Mouse (Mus musculus) liver, embryonic 13.5 days (tissue): ENCODE results near the gene Amd1. TPM values are rescaled to one million over a fixed set of nuclear protein-coding genes. Genes with fewer than 3 reads are reported as not detected.

Experiments used
- ATAC-seq: fragments of 200-750 bp; cut with Nextera tagmentation; 2 replicates; pipeline ENCODE4 v1.8.0; 2017; ENCODE audit warnings: low read depth, mild to moderate bottlenecking, moderate number of reproducible peaks, moderate library complexity
- DNase-seq: peaks from one replicate; pipeline ENCODE4 v3.0.0; 2022
- H3K27ac ChIP-seq: fragments of 300-500 bp; sonication (generic); 2 replicates; pipeline ENCODE4 v1.5.1; 2015; ENCODE audit warnings: moderate library complexity, mild to moderate bottlenecking, inconsistent platforms
- H3K27me3 ChIP-seq: fragments of 300-500 bp; sonication (generic); 2 replicates; pipeline ENCODE4 v1.6.1; 2015; ENCODE audit warnings: mild to moderate bottlenecking, inconsistent platforms
- H3K36me3 ChIP-seq: fragments of 300-500 bp; sonication (generic); 2 replicates; pipeline ENCODE4 v1.6.1; 2015; ENCODE audit warnings: mild to moderate bottlenecking, inconsistent platforms
- H3K4me1 ChIP-seq: fragments of 300-500 bp; sonication (generic); replicated peaks from 2 replicates; pipeline ENCODE4 v1.6.1; 2015; ENCODE audit warnings: inconsistent platforms
- H3K4me2 ChIP-seq: fragments of 300-500 bp; sonication (generic); 2 replicates; pipeline ENCODE4 v1.6.1; 2015; ENCODE audit warnings: inconsistent platforms, mild to moderate bottlenecking, moderate library complexity
- H3K4me3 ChIP-seq: fragments of 300-500 bp; sonication (generic); replicated peaks from 2 replicates; pipeline ENCODE4 v1.5.1; 2015; ENCODE audit warnings: mild to moderate bottlenecking, inconsistent platforms
- H3K9ac ChIP-seq: fragments of 300-500 bp; sonication (generic); 2 replicates; pipeline ENCODE4 v1.6.1; 2015; ENCODE audit warnings: mild to moderate bottlenecking, inconsistent platforms
- H3K9me3 ChIP-seq: fragments of 300-500 bp; sonication (generic); replicated peaks from 2 replicates; pipeline ENCODE4 v1.6.1; 2016; ENCODE audit warnings: inconsistent platforms
- WGBS: fragments of 180-500 bp; shearing (Covaris S2); methylation state at CpG from one replicate; pipeline ENCODE4 v1.1.7; 2015; ENCODE audit not compliant: insufficient replicate concordance; 5-methylcytosine and 5-hydroxymethylcytosine counted together
- polyA plus RNA-seq: library from polyadenylated mRNA; unstranded; fragments of >200 nt; fragmentation: Nextera tagmentation; extraction: Ambion mirVana; gene quantifications from 2 replicates; pipeline ENCODE4 v1.2.1, GENCODE M21; 2015

The Amd1 gene
- polyA plus RNA-seq: 58.0 and 79.3 TPM in 2 replicates

GRCm38 (mm10) chr10:40302140-40302985, at the start of gene Amd1:
Amd1 (minus strand) TSS chr10:40302186.
- Histone ChIP-seq H3K9me3 (peaks cover 4% of the 10 kb centered on the region; the same call in 1 of the 2 replicates), H3K27me3 (no peaks in the 10 kb centered on the region), H3K4me1 (peaks cover 35% of the 10 kb centered on the region), H3K27ac (peak within 1 kb of the TSS; percentile 94), H3K36me3 (0 out of 2 replicates have a peak, but pooled peaks cover 2% of the 10 kb centered on the region), H3K4me2 (peak within 1 kb of the TSS; percentile 86), H3K9ac (peak within 1 kb of the TSS; percentile 98), H3K4me3 (peak within 1 kb of the TSS; percentile 90)
- WGBS: under 1% methylated on average over 55 of the region's 55 CpGs
- DNase-seq (peak; percentile 99), ATAC-seq (peak; percentile 88)

DNA sequence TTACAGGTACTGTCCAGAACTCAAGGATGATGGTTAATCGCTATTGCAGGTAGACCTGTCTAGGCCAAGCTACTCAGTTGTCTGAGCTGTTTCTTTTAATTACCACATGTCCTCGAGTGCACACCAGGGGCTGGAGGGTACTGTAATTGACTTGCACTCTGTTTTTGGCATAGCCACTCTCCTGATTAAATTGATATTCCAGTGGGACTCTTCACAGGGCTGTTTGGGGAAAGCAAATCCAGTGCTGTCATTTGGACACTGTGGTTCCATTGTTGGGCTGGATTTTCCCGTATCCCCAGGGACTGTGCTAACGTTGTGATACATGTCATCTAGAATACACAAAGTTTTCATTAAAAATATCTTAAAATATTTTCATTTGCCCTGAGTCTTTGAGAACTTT, 49.2 kb upstream of the Amd1 start:
- H3K4me2 ChIP-seq: peak overlapping the region; percentile 95

DNA sequence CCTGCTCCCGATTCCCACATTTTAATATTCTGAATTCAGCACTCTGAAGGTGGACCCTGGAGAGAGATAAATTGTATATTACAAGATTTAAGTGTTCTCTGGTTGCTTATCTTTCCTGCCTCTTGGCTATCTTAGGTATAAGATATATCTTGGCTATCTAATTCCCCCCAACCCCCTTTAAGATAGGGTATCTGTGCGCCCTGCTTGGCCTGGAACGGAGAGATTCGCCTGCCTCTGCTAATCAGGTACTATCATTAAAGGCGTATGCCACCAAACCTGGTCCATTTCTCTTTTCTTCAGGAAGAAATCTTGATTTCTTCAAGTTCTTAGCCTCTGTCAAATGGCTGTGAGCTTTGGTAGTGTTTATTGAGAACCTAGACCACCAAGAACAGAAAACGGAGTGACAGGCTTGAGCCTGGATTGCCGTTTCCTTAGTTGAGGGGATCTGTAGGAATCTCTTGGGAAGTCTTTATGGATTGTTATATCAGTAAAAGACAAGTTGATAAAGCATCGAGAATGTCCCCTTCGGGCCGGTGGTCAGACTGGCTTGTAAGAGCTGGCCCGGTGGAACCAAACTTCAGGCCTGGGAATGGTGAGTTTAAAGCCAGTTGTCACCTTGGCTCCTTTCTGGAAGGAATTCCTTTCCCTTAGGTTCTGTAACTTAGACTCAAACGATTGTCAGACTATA, 48.4 kb upstream of the Amd1 start:
- Histone ChIP-seq H3K9me3 (no peaks in the 10 kb centered on the region), H3K4me1 (peaks cover 27% of the 10 kb centered on the region), H3K36me3 (no peaks in the 10 kb centered on the region), H3K4me3 (peak overlapping the region; percentile 95), H3K27ac (no peak overlapping the region), H3K4me2 (peak overlapping the region; percentile 95), H3K9ac (peak overlapping the region; percentile 95), H3K27me3 (no peaks in the 10 kb centered on the region)
- WGBS: 42% methylated on average over 12 of the region's 12 CpGs
- DNase-seq: no peak
- ATAC-seq: no peak

More for the DNA sequence above, 49.2 kb upstream of the Amd1 start:
- WGBS: 83% methylated on average over 4 of the region's 4 CpGs
- Histone ChIP-seq H3K4me1 (peaks cover 27% of the 10 kb centered on the region), H3K27me3 (no peaks in the 10 kb centered on the region), H3K27ac (no peak overlapping the region), H3K36me3 (no peaks in the 10 kb centered on the region), H3K9me3 (no peaks in the 10 kb centered on the region), H3K9ac (no peak overlapping the region), H3K4me3 (0 out of 2 replicates have a peak overlapping the region, but pooled peaks have one; percentile 95)
- ATAC-seq: no peak
- no peak for DNase-seq

DNA sequence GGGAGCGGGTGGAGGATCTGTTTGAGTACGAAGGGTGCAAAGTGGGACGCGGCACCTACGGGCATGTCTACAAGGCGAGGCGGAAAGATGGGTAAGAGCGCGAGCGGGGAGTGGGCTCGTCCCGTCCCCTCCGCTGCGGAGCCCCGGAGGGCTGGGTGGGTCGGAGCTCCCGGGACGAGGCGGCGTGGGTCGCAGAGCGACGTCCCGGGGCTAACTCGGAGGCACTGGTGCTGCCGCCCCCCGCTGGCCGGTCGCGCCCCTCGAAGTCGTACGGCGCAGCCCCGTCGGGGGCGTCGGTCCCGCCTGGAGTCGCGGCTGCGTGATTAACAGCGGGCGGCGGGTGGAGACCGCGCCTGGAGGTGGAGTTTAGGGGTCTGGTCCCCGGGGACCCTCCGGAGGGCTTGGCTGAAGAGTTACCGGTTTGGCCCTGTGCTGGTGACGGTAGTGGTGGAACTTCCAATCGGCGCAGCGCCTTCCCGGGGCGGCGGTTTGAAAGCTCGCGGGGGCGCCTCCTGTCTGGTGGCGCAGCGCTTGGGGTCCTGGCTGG, 47.7 kb upstream of the Amd1 start:
- DNase-seq (peak; percentile 44), ATAC-seq (peak; percentile 1; the same call in 1 of the 2 replicates)
- Histone ChIP-seq H3K4me1 (peaks cover 27% of the 10 kb centered on the region), H3K4me2 (peak overlapping the region; percentile 95), H3K9ac (peak overlapping the region; percentile 95), H3K27ac (peak overlapping the region; percentile 100), H3K9me3 (no peaks in the 10 kb centered on the region), H3K4me3 (peak overlapping the region; percentile 95), H3K36me3 (no peaks in the 10 kb centered on the region), H3K27me3 (no peaks in the 10 kb centered on the region)
- WGBS: under 1% methylated on average over 53 of the region's 62 CpGs

GRCm38 (mm10) chr10:40348566-40349536, 46.9 kb upstream of the Amd1 start:
- under 1% methylated on average over 76 of the region's 76 CpGs for WGBS
- H3K4me2 ChIP-seq: peak overlapping the region; percentile 95
- H3K27ac ChIP-seq: peak overlapping the region; percentile 100
- peak overlapping the region; percentile 95 for H3K4me3 ChIP-seq
- H3K9me3 ChIP-seq: no peaks in the 10 kb centered on the region
- H3K36me3 ChIP-seq: no peaks in the 10 kb centered on the region
- peak overlapping the region; percentile 95 for H3K9ac ChIP-seq
- ATAC-seq (peak; percentile 96), DNase-seq (peak; percentile 97)
- H3K27me3 ChIP-seq: no peaks in the 10 kb centered on the region
- H3K4me1 ChIP-seq: peaks cover 27% of the 10 kb centered on the region

GRCm38 (mm10) chr10:40347461-40347954, 45.5 kb upstream of the Amd1 start:
- no peak for DNase-seq
- peak overlapping the region; percentile 75 for H3K9ac ChIP-seq

GRCm38 (mm10) chr10:40346776-40347403, 44.9 kb upstream of the Amd1 start:
- peak overlapping the region; percentile 100 for H3K27ac ChIP-seq
- WGBS: 71% methylated on average over 3 of the region's 3 CpGs
- no peak overlapping the region for H3K9ac ChIP-seq
- H3K4me2 ChIP-seq: peak overlapping the region; percentile 95
- ATAC-seq (no peak), DNase-seq (no peak)
- peaks cover 27% of the 10 kb centered on the region for H3K4me1 ChIP-seq
- no peaks in the 10 kb centered on the region for H3K36me3 ChIP-seq
- H3K4me3 ChIP-seq: no peak overlapping the region
- H3K9me3 ChIP-seq: no peaks in the 10 kb centered on the region
- no peaks in the 10 kb centered on the region for H3K27me3 ChIP-seq

More at GRCm38 (mm10) chr10:40347461-40347954, 45.5 kb upstream of the Amd1 start:
- no peaks in the 10 kb centered on the region for H3K9me3 ChIP-seq
- no peaks in the 10 kb centered on the region for H3K36me3 ChIP-seq
- H3K4me2 ChIP-seq: peak overlapping the region; percentile 95
- no peaks in the 10 kb centered on the region for H3K27me3 ChIP-seq
- 54% methylated on average over 9 of the region's 9 CpGs for WGBS
- peaks cover 27% of the 10 kb centered on the region for H3K4me1 ChIP-seq
- ATAC-seq: no peak
- peak overlapping the region; percentile 95 for H3K4me3 ChIP-seq
- peak overlapping the region; percentile 100 for H3K27ac ChIP-seq

DNA sequence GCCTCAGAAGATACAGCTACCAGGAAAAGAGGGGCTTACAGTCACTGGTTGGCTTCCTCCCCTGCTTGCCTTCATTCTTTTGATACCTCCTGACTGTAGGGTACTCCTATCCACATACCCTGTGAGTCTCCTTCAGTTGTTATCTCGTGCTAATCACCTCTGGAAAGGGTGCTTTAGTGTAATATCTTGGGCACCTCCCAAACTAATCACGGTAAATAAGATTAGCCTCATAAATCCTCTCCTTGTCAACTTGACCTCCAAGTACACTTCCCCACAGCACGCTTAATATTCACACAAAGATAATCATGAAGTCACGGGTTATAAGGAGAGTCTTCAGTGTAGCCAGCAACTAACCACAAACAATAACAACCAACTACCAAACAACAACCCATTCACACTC, 40.0 kb upstream of the Amd1 start:
- H3K4me1 ChIP-seq: peaks cover 1% of the 10 kb centered on the region
- WGBS: 36% methylated on average over 4 of the region's 4 CpGs
- H3K27ac ChIP-seq: no peak overlapping the region
- no peaks in the 10 kb centered on the region for H3K9me3 ChIP-seq
- H3K4me2 ChIP-seq: no peak overlapping the region
- no peak overlapping the region for H3K9ac ChIP-seq
- H3K27me3 ChIP-seq: no peaks in the 10 kb centered on the region
- ATAC-seq (no peak), DNase-seq (no peak)
- H3K4me3 ChIP-seq: no peak overlapping the region
- H3K36me3 ChIP-seq: no peaks in the 10 kb centered on the region

DNA sequence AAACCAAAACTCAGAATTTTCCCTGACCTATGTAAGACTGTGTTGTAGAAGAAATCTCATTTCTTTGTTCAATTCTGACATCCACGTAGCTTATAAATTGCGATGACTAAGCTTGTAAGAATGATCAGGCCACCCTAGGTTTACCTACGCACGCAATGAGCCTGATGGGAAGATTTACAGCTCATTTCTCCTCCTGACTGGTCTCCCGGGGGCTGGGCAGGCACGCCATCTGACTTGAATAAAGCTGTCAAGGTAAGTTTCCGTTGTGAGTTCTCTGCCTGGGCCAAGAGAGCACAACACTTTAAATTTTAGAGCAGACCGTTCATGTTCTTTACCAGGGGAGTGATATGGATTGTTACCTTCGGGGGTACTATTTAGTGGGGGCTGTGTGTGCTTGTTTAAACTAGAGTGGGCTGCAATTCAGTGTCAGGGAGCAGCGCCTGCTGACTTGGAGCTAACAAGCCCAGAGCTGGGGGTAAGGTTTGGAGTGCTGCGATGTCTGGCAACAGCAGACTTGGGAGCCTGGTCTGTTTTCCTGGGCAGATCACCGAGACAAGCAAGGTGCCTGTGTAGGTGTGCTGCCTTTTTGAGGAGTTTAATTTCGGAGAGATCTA, 37.5 kb upstream of the Amd1 start, which contains the start of gene Cdk19:
Gene Cdk19, plus strand, starts transcription at position 214 of the 614 bp plus-strand sequence.
- Histone ChIP-seq H3K4me2 (no peak within 1 kb of the TSS), H3K27ac (no peak within 1 kb of the TSS)

More for the DNA sequence above, 37.5 kb upstream of the Amd1 start, which contains the start of gene Cdk19:
- Histone ChIP-seq H3K9me3 (no peaks in the 10 kb centered on the region), H3K36me3 (no peaks in the 10 kb centered on the region), H3K4me3 (no peak within 1 kb of the TSS), H3K27me3 (no peaks in the 10 kb centered on the region), H3K4me1 (no peaks in the 10 kb centered on the region), H3K9ac (no peak within 1 kb of the TSS)
- no peak for ATAC-seq
- no peak for DNase-seq
- WGBS: 56% methylated on average over 13 of the region's 13 CpGs
